In genomic region chr10:21995221-21995620, GRCm38 (mm10) we compare ENCODE assay signal across 8 mouse cellular contexts.
A peak's percentile ranks its signal among the peaks of the same experiment; 100 is the strongest.
DNase-seq lines count a peak whose midpoint lies in the region; ATAC-seq and TF ChIP-seq lines count a peak whose summit lies in the region.

No protein-coding gene starts in this region.

- TF ChIP-seq POLR2A in heart, adult 2 months (IDR thresholded peaks at IDR 0.05; ENCODE audit: insufficient read depth, low read depth, low read length), result no peak
- no peak for TF ChIP-seq POLR2A in bone marrow macrophage, adult 2 months (IDR thresholded peaks at IDR 0.05; ENCODE audit: borderline replicate concordance, low read depth, low read length)

- 2% methylated on average over 12 of the region's 12 CpGs for WGBS in heart, adult 2 months
- WGBS in embryonic facial prominence, embryonic 15.5 days, result 5% methylated on average over 12 of the region's 12 CpGs
- 13% methylated on average over 12 of the region's 12 CpGs for WGBS in hindbrain, embryonic 14.5 days
- WGBS in limb, embryonic 10.5 days, result 14% methylated on average over 12 of the region's 12 CpGs
- WGBS in stomach, postnatal 0 days, result 6% methylated on average over 12 of the region's 12 CpGs

- peak overlapping the region; percentile 74 for H3K4me2 ChIP-seq in embryonic facial prominence, embryonic 15.5 days (replicated peaks)
- peak overlapping the region; percentile 99 for H3K4me2 ChIP-seq in hindbrain, embryonic 14.5 days (replicated peaks)
- peak overlapping the region; percentile 92 for H3K4me2 ChIP-seq in stomach, postnatal 0 days (replicated peaks; ENCODE audit: low read depth)

- peak overlapping the region; percentile 100 for H3K27ac ChIP-seq in heart, adult 2 months
- H3K27ac ChIP-seq in bone marrow macrophage, adult 2 months (ENCODE audit: insufficient read depth, low read depth, low read length), result no peak overlapping the region
- H3K27ac ChIP-seq in embryonic facial prominence, embryonic 15.5 days (replicated peaks), result no peak overlapping the region
- H3K27ac ChIP-seq in hindbrain, embryonic 14.5 days, result no peak overlapping the region
- H3K27ac ChIP-seq in limb, embryonic 10.5 days, result no peak overlapping the region
- H3K27ac ChIP-seq in stomach, postnatal 0 days (replicated peaks), result peak overlapping the region; percentile 99

- ATAC-seq in embryonic facial prominence, embryonic 15.5 days (ENCODE audit: insufficient number of reproducible peaks, low FRiP score, low TSS enrichment, low read depth), result no peak
- no peak for ATAC-seq in hindbrain, embryonic 14.5 days (ENCODE audit: low FRiP score)
- no peak for ATAC-seq in stomach, postnatal 0 days (ENCODE audit: low FRiP score, low TSS enrichment)

- peak overlapping the region; percentile 91 for H3K4me3 ChIP-seq in heart, adult 2 months
- H3K4me3 ChIP-seq in bone marrow macrophage, adult 2 months (ENCODE audit: insufficient read depth, low read length), result peak overlapping the region; percentile 75; the same call in 1 of the 2 replicates
- peak overlapping the region; percentile 54 for H3K4me3 ChIP-seq in embryonic facial prominence, embryonic 15.5 days (replicated peaks)
- peak overlapping the region; percentile 56 for H3K4me3 ChIP-seq in hindbrain, embryonic 14.5 days (replicated peaks; ENCODE audit: low read length)
- H3K4me3 ChIP-seq in limb, embryonic 10.5 days, result peak overlapping the region; percentile 82
- peak overlapping the region; percentile 85 for H3K4me3 ChIP-seq in stomach, postnatal 0 days (ENCODE audit: low read depth, low read length)

- TF ChIP-seq EP300 in heart, adult 2 months (IDR thresholded peaks at IDR 0.05; ENCODE audit: insufficient read depth, low read depth, low read length), result no peak
- no peak for TF ChIP-seq EP300 in stomach, postnatal 0 days (optimal IDR thresholded peaks at IDR 0.05)

- peak in 1 of 2 experiments; percentile 47 for DNase-seq in heart, adult 2 months
- no peak for DNase-seq in heart, postnatal 25 days (ENCODE audit: low spot score)
- DNase-seq in hindbrain, embryonic 14.5 days (ENCODE audit: low spot score), result peak; percentile 88
- DNase-seq in limb, embryonic 10.5 days (ENCODE audit: low spot score), result peak; percentile 51
- DNase-seq in mesoderm, embryonic 11.5 days (ENCODE audit: low read depth, low spot score), result peak; percentile 85
- peak; percentile 39 for DNase-seq in stomach, postnatal 0 days (ENCODE audit: low spot score)

- H3K9ac ChIP-seq in heart, adult 2 months (ENCODE audit: low read depth, low read length), result peak overlapping the region; percentile 75; the same call in 1 of the 2 replicates
- H3K9ac ChIP-seq in embryonic facial prominence, embryonic 15.5 days, result no peak overlapping the region
- peak overlapping the region; percentile 75; the same call in 1 of the 2 replicates for H3K9ac ChIP-seq in hindbrain, embryonic 14.5 days
- peak overlapping the region; percentile 95 for H3K9ac ChIP-seq in stomach, postnatal 0 days (ENCODE audit: low read length)

- H3K79me2 ChIP-seq in heart, adult 2 months (replicated peaks; ENCODE audit: control insufficient read depth, insufficient read depth, low read length), result no peaks in the 10 kb centered on the region

- peaks cover 3% of the 10 kb centered on the region; the same call in 1 of the 2 replicates for H3K4me1 ChIP-seq in heart, adult 2 months (ENCODE audit: control insufficient read depth, insufficient read depth, low read length)
- H3K4me1 ChIP-seq in bone marrow macrophage, adult 2 months (ENCODE audit: control insufficient read depth, insufficient read depth, low read length), result peaks cover 4% of the 10 kb centered on the region; the same call in 1 of the 2 replicates
- peaks cover 50% of the 10 kb centered on the region for H3K4me1 ChIP-seq in embryonic facial prominence, embryonic 15.5 days
- peaks cover 4% of the 10 kb centered on the region; the same call in 1 of the 2 replicates for H3K4me1 ChIP-seq in hindbrain, embryonic 14.5 days (replicated peaks; ENCODE audit: control insufficient read depth, insufficient read depth, low read length)
- H3K4me1 ChIP-seq in limb, embryonic 10.5 days, result peaks cover 23% of the 10 kb centered on the region
- H3K4me1 ChIP-seq in stomach, postnatal 0 days (replicated peaks; ENCODE audit: control insufficient read depth, insufficient read depth), result peaks cover 4% of the 10 kb centered on the region; the same call in 1 of the 2 replicates

- H3K27me3 ChIP-seq in heart, adult 2 months (ENCODE audit: control insufficient read depth, insufficient read depth, low read length), result no peaks in the 10 kb centered on the region
- H3K27me3 ChIP-seq in embryonic facial prominence, embryonic 15.5 days, result no peaks in the 10 kb centered on the region
- peaks cover 13% of the 10 kb centered on the region; the same call in 1 of the 2 replicates for H3K27me3 ChIP-seq in hindbrain, embryonic 14.5 days (ENCODE audit: control insufficient read depth, insufficient read depth, low read length)
- peaks cover 22% of the 10 kb centered on the region for H3K27me3 ChIP-seq in limb, embryonic 10.5 days (ENCODE audit: low read depth, poor library complexity, severe bottlenecking)
- H3K27me3 ChIP-seq in stomach, postnatal 0 days (ENCODE audit: control insufficient read depth, insufficient read depth, low read length), result no peaks in the 10 kb centered on the region

- no peaks in the 10 kb centered on the region for H3K9me3 ChIP-seq in embryonic facial prominence, embryonic 15.5 days (replicated peaks)
- H3K9me3 ChIP-seq in hindbrain, embryonic 14.5 days (ENCODE audit: control insufficient read depth, low read length), result no peaks in the 10 kb centered on the region
- no peaks in the 10 kb centered on the region for H3K9me3 ChIP-seq in limb, embryonic 10.5 days (replicated peaks)
- no peaks in the 10 kb centered on the region for H3K9me3 ChIP-seq in stomach, postnatal 0 days (ENCODE audit: control insufficient read depth, low read length)

- peaks cover 23% of the 10 kb centered on the region for H3K36me3 ChIP-seq in heart, adult 2 months (ENCODE audit: control insufficient read depth, insufficient read depth, low read length)
- peaks cover 13% of the 10 kb centered on the region; the same call in 1 of the 2 replicates for H3K36me3 ChIP-seq in embryonic facial prominence, embryonic 15.5 days
- H3K36me3 ChIP-seq in hindbrain, embryonic 14.5 days (replicated peaks; ENCODE audit: control insufficient read depth, insufficient read depth), result peaks cover 36% of the 10 kb centered on the region
- H3K36me3 ChIP-seq in limb, embryonic 10.5 days, result 0 out of 2 replicates have a peak, but pooled peaks cover 3% of the 10 kb centered on the region
- peaks cover 21% of the 10 kb centered on the region; the same call in 1 of the 2 replicates for H3K36me3 ChIP-seq in stomach, postnatal 0 days (ENCODE audit: control insufficient read depth, insufficient read depth, low read length)

- peak; percentile 76 for TF ChIP-seq CTCF in heart, adult 2 months (IDR thresholded peaks at IDR 0.05)
- TF ChIP-seq CTCF in bone marrow macrophage, adult 2 months (IDR thresholded peaks at IDR 0.05; ENCODE audit: low read depth, low read length), result no peak
- peak; percentile 76 for TF ChIP-seq CTCF in stomach, postnatal 0 days (IDR thresholded peaks at IDR 0.05; ENCODE audit: low read depth)

- intact Hi-C loops in heart, adult 2 months (cut with DNase I), result no loop called here
- intact Hi-C loops in heart, postnatal 25 days (cut with DNase I), result loop anchor here (1.0 to 2.0 kb wide), 2 partner anchors 394 to 530 kb away; no protein-coding TSS in a partner anchor

Comparison
In these comparisons a context has a peak if more than half of its experiments do, and no peak if none do; other contexts are left out.
1. H3K27ac ChIP-seq: peak in heart, adult 2 months (single experiment) and stomach, postnatal 0 days (single experiment); none in bone marrow macrophage, adult 2 months (single experiment), embryonic facial prominence, embryonic 15.5 days (single experiment), hindbrain, embryonic 14.5 days (single experiment) and limb, embryonic 10.5 days (single experiment).
2. Peak in every context shown above with its lines, with median percentiles within 50 percentile points of each other: H3K4me3 ChIP-seq and H3K4me2 ChIP-seq.